Comparison of ENCODE assay signal across 27 mouse cellular contexts in genomic region chrX:169930868-169931267, GRCm38 (mm10).
"Had no signal": no experiment of that assay in that cellular context is flagged by ENCODE, and none has a peak within 500 bp of the region (broad histone marks: within the 10 kb centered on the region; RNA-seq: fewer than 3 reads in every experiment).

No protein-coding gene starts in this region.

- H3K9ac ChIP-seq: embryonic facial prominence, embryonic 12.5 days; embryonic facial prominence, embryonic 13.5 days; embryonic facial prominence, embryonic 15.5 days; forebrain, embryonic 12.5 days; forebrain, embryonic 13.5 days; forebrain, embryonic 15.5 days; forebrain, postnatal 0 days had no signal

- H3K27me3 ChIP-seq: embryonic facial prominence, embryonic 12.5 days; forebrain, embryonic 15.5 days had no signal

- ATAC-seq: forebrain, embryonic 13.5 days; forebrain, embryonic 14.5 days; forebrain, embryonic 15.5 days; forebrain, embryonic 16.5 days; forebrain, postnatal 0 days had no signal

- H3K9me3 ChIP-seq: embryonic facial prominence, embryonic 10.5 days; embryonic facial prominence, embryonic 12.5 days; embryonic facial prominence, embryonic 13.5 days; embryonic facial prominence, embryonic 15.5 days; forebrain, embryonic 10.5 days; forebrain, embryonic 12.5 days; forebrain, embryonic 13.5 days; forebrain, embryonic 15.5 days had no signal

- H3K36me3 ChIP-seq: embryonic facial prominence, embryonic 12.5 days; embryonic facial prominence, embryonic 13.5 days; embryonic facial prominence, embryonic 15.5 days; forebrain, embryonic 12.5 days; forebrain, embryonic 15.5 days had no signal

- DNase-seq: cerebellum, adult 8-10 months; cerebellum, adult 9-10 months; cerebellum, adult 9-11 months; cerebellum, postnatal 14 days; cerebellum, postnatal 25 days; cerebellum, postnatal 36 days; embryo, embryonic 11 days; forebrain, postnatal 0 days; gastrocnemius, adult 2 months; gastrocnemius, postnatal 10 days; gastrocnemius, postnatal 14 days; gastrocnemius, postnatal 25 days; gastrocnemius, postnatal 36 days; heart, adult 11 months; heart, adult 18-20 months; heart, adult 2 months had no signal

- H3K4me2 ChIP-seq: embryonic facial prominence, embryonic 12.5 days; embryonic facial prominence, embryonic 13.5 days; embryonic facial prominence, embryonic 15.5 days; forebrain, embryonic 12.5 days; forebrain, embryonic 13.5 days; forebrain, embryonic 15.5 days had no signal

- H3K4me1 ChIP-seq: embryonic facial prominence, embryonic 13.5 days; embryonic facial prominence, embryonic 15.5 days had no signal

- H3K27ac ChIP-seq: embryonic facial prominence, embryonic 10.5 days; embryonic facial prominence, embryonic 12.5 days; embryonic facial prominence, embryonic 13.5 days; embryonic facial prominence, embryonic 15.5 days; forebrain, embryonic 10.5 days; forebrain, embryonic 12.5 days; forebrain, embryonic 13.5 days; forebrain, embryonic 15.5 days; gastrocnemius, adult 2 months; heart, adult 2 months had no signal

- H3K4me3 ChIP-seq: embryonic facial prominence, embryonic 10.5 days; embryonic facial prominence, embryonic 12.5 days; embryonic facial prominence, embryonic 13.5 days; embryonic facial prominence, embryonic 15.5 days; erythroblast, embryonic 14.5 days; forebrain, embryonic 10.5 days; forebrain, embryonic 12.5 days; forebrain, embryonic 13.5 days; forebrain, embryonic 15.5 days; gastrocnemius, adult 2 months; heart, adult 2 months had no signal
